Mouse (Mus musculus) kidney, embryonic 15.5 days (tissue): ENCODE results near the gene Bach2. TPM values are rescaled to one million over a fixed set of nuclear protein-coding genes. Genes with fewer than 3 reads are reported as not detected.

Experiments used
- ATAC-seq: fragments of 200-750 bp; cut with Nextera tagmentation; replicated peaks from 2 replicates; pipeline ENCODE4 v1.8.0; 2017; ENCODE audit warnings: moderate TSS enrichment; ENCODE audit not compliant: low FRiP score
- H3K27ac ChIP-seq: fragments of 300-500 bp; sonication (generic); 2 replicates; pipeline ENCODE4 v1.5.1; 2015; ENCODE audit warnings: mild to moderate bottlenecking, inconsistent platforms
- H3K27me3 ChIP-seq: fragments of 300-500 bp; sonication (generic); 2 replicates; pipeline ENCODE4 v1.6.1; 2015; ENCODE audit warnings: inconsistent platforms
- H3K36me3 ChIP-seq: fragments of 300-500 bp; sonication (generic); 2 replicates; pipeline ENCODE4 v1.6.1; 2015; ENCODE audit warnings: inconsistent platforms
- H3K4me1 ChIP-seq: fragments of 300-500 bp; sonication (generic); 2 replicates; pipeline ENCODE4 v1.6.1; 2015; ENCODE audit warnings: inconsistent platforms
- H3K4me2 ChIP-seq: fragments of 300-500 bp; sonication (generic); 2 replicates; pipeline ENCODE4 v1.6.1; 2015; ENCODE audit warnings: moderate library complexity, mild to moderate bottlenecking, inconsistent platforms
- H3K4me3 ChIP-seq: fragments of 300-500 bp; sonication (generic); replicated peaks from 2 replicates; pipeline ENCODE4 v1.5.1; 2015; ENCODE audit warnings: mild to moderate bottlenecking, inconsistent platforms
- H3K9ac ChIP-seq: fragments of 300-500 bp; sonication (generic); 2 replicates; pipeline ENCODE4 v1.6.1; 2015; ENCODE audit warnings: mild to moderate bottlenecking, inconsistent platforms
- H3K9me3 ChIP-seq: fragments of 300-500 bp; sonication (generic); replicated peaks from 2 replicates; pipeline ENCODE4 v1.6.1; 2016; ENCODE audit warnings: inconsistent platforms
- WGBS: fragments of 180-500 bp; shearing (Covaris S2); methylation state at CpG from one replicate; pipeline ENCODE4 v1.1.7; 2015; ENCODE audit warnings: mixed read lengths; 5-methylcytosine and 5-hydroxymethylcytosine counted together
- polyA plus RNA-seq: library from polyadenylated mRNA; unstranded; fragments of >200 nt; fragmentation: Nextera tagmentation; extraction: Ambion mirVana; gene quantifications from 2 replicates; pipeline ENCODE4 v1.2.1, GENCODE M21; 2015

Gene Bach2
- polyA plus RNA-seq, 1 experiment from 2014 or later, result 8.8 TPM

- Histone ChIP-seq H3K4me2 (no peak overlapping the region), H3K4me3 (no peak overlapping the region), H3K9me3 (no peaks in the 10 kb centered on the region), H3K27ac (no peak overlapping the region), H3K27me3 (0 out of 2 replicates have a peak, but pooled peaks cover 3% of the 10 kb centered on the region), H3K9ac (no peak overlapping the region), H3K36me3 (no peaks in the 10 kb centered on the region), H3K4me1 (peaks cover 74% of the 10 kb centered on the region)
- no peak for ATAC-seq
- 85% methylated on average over 6 of the region's 6 CpGs for WGBS
Observed at GRCm38 (mm10) chr4:32245586-32245985, 7.0 kb downstream of the Bach2 start.

GRCm38 (mm10) chr4:32246020-32246419 lies 7.4 kb downstream of the Bach2 start:
- Histone ChIP-seq H3K27ac (no peak overlapping the region), H3K4me1 (peaks cover 74% of the 10 kb centered on the region), H3K4me3 (no peak overlapping the region), H3K27me3 (0 out of 2 replicates have a peak, but pooled peaks cover 3% of the 10 kb centered on the region), H3K9ac (no peak overlapping the region), H3K4me2 (no peak overlapping the region), H3K36me3 (no peaks in the 10 kb centered on the region), H3K9me3 (no peaks in the 10 kb centered on the region)
- no peak for ATAC-seq
- WGBS, result 85% methylated on average over 6 of the region's 6 CpGs

GRCm38 (mm10) chr4:32246801-32247200 lies 8.2 kb downstream of the Bach2 start:
- no peak for ATAC-seq
- Histone ChIP-seq H3K4me1 (peaks cover 70% of the 10 kb centered on the region), H3K9ac (no peak overlapping the region), H3K9me3 (no peaks in the 10 kb centered on the region), H3K27me3 (no peaks in the 10 kb centered on the region), H3K4me2 (no peak overlapping the region), H3K36me3 (no peaks in the 10 kb centered on the region), H3K27ac (no peak overlapping the region), H3K4me3 (no peak overlapping the region)
- WGBS, result 37% methylated on average over 7 of the region's 7 CpGs

- Histone ChIP-seq H3K9me3 (no peaks in the 10 kb centered on the region), H3K36me3 (no peaks in the 10 kb centered on the region), H3K9ac (no peak overlapping the region), H3K4me3 (no peak overlapping the region), H3K27me3 (no peaks in the 10 kb centered on the region), H3K27ac (no peak overlapping the region), H3K4me2 (no peak overlapping the region), H3K4me1 (peaks cover 65% of the 10 kb centered on the region)
- no peak for ATAC-seq
- WGBS, result 70% methylated on average over 11 of the region's 11 CpGs
Observed at GRCm38 (mm10) chr4:32247463-32248113, 9.0 kb downstream of the Bach2 start.

GRCm38 (mm10) chr4:32248236-32248635 lies 9.6 kb downstream of the Bach2 start:
- no peak overlapping the region for H3K9ac ChIP-seq
- 30% methylated on average over 6 of the region's 6 CpGs for WGBS
- ATAC-seq, result no peak
- H3K4me2 ChIP-seq, result 0 out of 2 replicates have a peak overlapping the region, but pooled peaks have one; percentile 56
- peaks cover 60% of the 10 kb centered on the region for H3K4me1 ChIP-seq
- H3K36me3 ChIP-seq, result no peaks in the 10 kb centered on the region
- H3K27ac ChIP-seq, result peak overlapping the region; percentile 16; the same call in 1 of the 2 replicates
- no peak overlapping the region for H3K4me3 ChIP-seq
- no peaks in the 10 kb centered on the region for H3K27me3 ChIP-seq
- H3K9me3 ChIP-seq, result no peaks in the 10 kb centered on the region

- Histone ChIP-seq H3K4me1 (peaks cover 56% of the 10 kb centered on the region), H3K9ac (no peak overlapping the region), H3K4me2 (peak overlapping the region; percentile 56; the same call in 1 of the 2 replicates), H3K27me3 (no peaks in the 10 kb centered on the region), H3K4me3 (no peak overlapping the region), H3K27ac (peak overlapping the region; percentile 16), H3K36me3 (no peaks in the 10 kb centered on the region), H3K9me3 (no peaks in the 10 kb centered on the region)
- ATAC-seq, result no peak
- WGBS, result 43% methylated on average over 9 of the region's 9 CpGs
Observed at GRCm38 (mm10) chr4:32248990-32249393, 10.4 kb downstream of the Bach2 start.

- 68% methylated on average over 15 of the region's 15 CpGs for WGBS
- no peaks in the 10 kb centered on the region for H3K36me3 ChIP-seq
- peak overlapping the region; percentile 56 for H3K4me2 ChIP-seq
- peaks cover 50% of the 10 kb centered on the region for H3K4me1 ChIP-seq
- ATAC-seq, result peak; percentile 80
- H3K9me3 ChIP-seq, result no peaks in the 10 kb centered on the region
- peak overlapping the region; percentile 89 for H3K27ac ChIP-seq
- no peak overlapping the region for H3K9ac ChIP-seq
- peak overlapping the region; percentile 27 for H3K4me3 ChIP-seq
- H3K27me3 ChIP-seq, result no peaks in the 10 kb centered on the region
Observed at GRCm38 (mm10) chr4:32249748-32250332, 11.2 kb downstream of the Bach2 start.

GRCm38 (mm10) chr4:32250333-32251004 lies 11.9 kb downstream of the Bach2 start:
- peak overlapping the region; percentile 56 for H3K4me2 ChIP-seq
- no peaks in the 10 kb centered on the region for H3K27me3 ChIP-seq
- ATAC-seq, result peak; percentile 50
- peak overlapping the region; percentile 27 for H3K4me3 ChIP-seq
- WGBS, result 7% methylated on average over 16 of the region's 16 CpGs
- H3K4me1 ChIP-seq, result peaks cover 50% of the 10 kb centered on the region
- H3K36me3 ChIP-seq, result no peaks in the 10 kb centered on the region
- no peaks in the 10 kb centered on the region for H3K9me3 ChIP-seq
- H3K27ac ChIP-seq, result peak overlapping the region; percentile 89
- no peak overlapping the region for H3K9ac ChIP-seq

GRCm38 (mm10) chr4:32251005-32251365 lies 12.4 kb downstream of the Bach2 start:
- Histone ChIP-seq H3K36me3 (no peaks in the 10 kb centered on the region), H3K9ac (no peak overlapping the region), H3K4me1 (peaks cover 50% of the 10 kb centered on the region), H3K4me3 (peak overlapping the region; percentile 27), H3K27ac (peak overlapping the region; percentile 89), H3K4me2 (peak overlapping the region; percentile 56), H3K27me3 (no peaks in the 10 kb centered on the region), H3K9me3 (no peaks in the 10 kb centered on the region)
- ATAC-seq, result peak; percentile 70
- 6% methylated on average over 8 of the region's 8 CpGs for WGBS

GRCm38 (mm10) chr4:32251946-32252672 lies 13.5 kb downstream of the Bach2 start:
- Histone ChIP-seq H3K4me3 (no peak overlapping the region), H3K36me3 (no peaks in the 10 kb centered on the region), H3K9ac (no peak overlapping the region), H3K4me1 (peaks cover 42% of the 10 kb centered on the region), H3K4me2 (no peak overlapping the region), H3K27me3 (no peaks in the 10 kb centered on the region), H3K27ac (no peak overlapping the region), H3K9me3 (no peaks in the 10 kb centered on the region)
- no peak for ATAC-seq
- 77% methylated on average over 15 of the region's 15 CpGs for WGBS

GRCm38 (mm10) chr4:32257686-32258085 lies 19.1 kb downstream of the Bach2 start:
- Histone ChIP-seq H3K4me3 (no peak overlapping the region), H3K36me3 (no peaks in the 10 kb centered on the region), H3K9me3 (no peaks in the 10 kb centered on the region), H3K27ac (no peak overlapping the region), H3K9ac (no peak overlapping the region), H3K27me3 (no peaks in the 10 kb centered on the region), H3K4me1 (no peaks in the 10 kb centered on the region), H3K4me2 (no peak overlapping the region)
- WGBS, result 76% methylated on average over 12 of the region's 12 CpGs
- ATAC-seq, result no peak

- 87% methylated on average over 13 of the region's 13 CpGs for WGBS
- H3K4me2 ChIP-seq, result no peak overlapping the region
- H3K27me3 ChIP-seq, result no peaks in the 10 kb centered on the region
- H3K9me3 ChIP-seq, result no peaks in the 10 kb centered on the region
- H3K27ac ChIP-seq, result no peak overlapping the region
- H3K4me3 ChIP-seq, result no peak overlapping the region
- no peaks in the 10 kb centered on the region for H3K36me3 ChIP-seq
- H3K4me1 ChIP-seq, result no peaks in the 10 kb centered on the region
- ATAC-seq, result no peak
- no peak overlapping the region for H3K9ac ChIP-seq
Observed at GRCm38 (mm10) chr4:32258093-32258492, 19.5 kb downstream of the Bach2 start.
